Mouse (Mus musculus): ENCODE results near the gene Otol1.

GRCm38 (mm10) chr3:70003955-70004354 lies 3.5 kb upstream of the Otol1 start:
- TF ChIP-seq POLR2A (IDR thresholded peaks at IDR 0.05; ENCODE audit: insufficient read depth, low read length), result no peak
- TF ChIP-seq CTCF (IDR thresholded peaks at IDR 0.05; ENCODE audit: low read depth, low read length), result peak; percentile 70
